Mouse (Mus musculus): Measurements from ENCODE around the gene Mertk.

- TF ChIP-seq CTCF (IDR thresholded peaks at IDR 0.05; ENCODE audit: low read depth), result no peak
- TF ChIP-seq EP300 (IDR thresholded peaks at IDR 0.05; ENCODE audit: low read depth), result no peak
These were observed 114.0 kb downstream of the Mertk start for GRCm38 (mm10) chr2:128812761-128813160.

Measured in liver, embryonic 14.5 days (tissue).